Mouse (Mus musculus): ENCODE measurements around the gene Gm45062. TPM values are rescaled to one million over a fixed set of nuclear protein-coding genes. Genes with fewer than 3 reads are reported as not detected.

Gm45062 gene
- total and polyA plus RNA-seq, 2 experiments from 2014 or later: 3.0 TPM; not detected in 1

- H3K27ac ChIP-seq (ENCODE audit: low read depth): no peak overlapping the region
Measured at GRCm38 (mm10) chr6:8488249-8488648, 229.0 kb downstream of the Gm45062 start.

GRCm38 (mm10) chr6:8489266-8489665, 230.0 kb downstream of the Gm45062 start:
- TF ChIP-seq CTCF (IDR thresholded peaks at IDR 0.05; ENCODE audit: low read depth): no peak
- no peak for TF ChIP-seq EP300 (IDR thresholded peaks at IDR 0.05; ENCODE audit: low read depth)
- Histone ChIP-seq H3K36me3 (replicated peaks; ENCODE audit: control insufficient read depth, insufficient read depth, low read length) (no peaks in the 10 kb centered on the region), H3K9ac (replicated peaks; ENCODE audit: low read depth, low read length) (no peak overlapping the region), H3K27ac (ENCODE audit: low read depth) (no peak overlapping the region), H3K4me1 (ENCODE audit: control insufficient read depth, insufficient read depth) (0 out of 2 replicates have a peak, but pooled peaks cover 8% of the 10 kb centered on the region), H3K27me3 (ENCODE audit: control insufficient read depth, insufficient read depth, low read length) (no peaks in the 10 kb centered on the region), H3K9me3 (replicated peaks; ENCODE audit: control insufficient read depth, low read length) (no peaks in the 10 kb centered on the region), H3K4me2 (ENCODE audit: low read depth, low read length) (no peak overlapping the region), H3K4me3 (ENCODE audit: low read depth, low read length) (no peak overlapping the region)
- ATAC-seq (ENCODE audit: insufficient read depth, low read depth): no peak
- 83% methylated on average over 7 of the region's 7 CpGs for WGBS
- no peak for DNase-seq (ENCODE audit: low spot score)

More at GRCm38 (mm10) chr6:8488249-8488648, 229.0 kb downstream of the Gm45062 start:
- WGBS: 33% methylated on average over 5 of the region's 5 CpGs
- no peaks in the 10 kb centered on the region for H3K27me3 ChIP-seq (ENCODE audit: control insufficient read depth, insufficient read depth, low read length)
- no peak overlapping the region for H3K4me3 ChIP-seq (ENCODE audit: low read depth, low read length)
- no peak for TF ChIP-seq EP300 (IDR thresholded peaks at IDR 0.05; ENCODE audit: low read depth)
- no peak for TF ChIP-seq CTCF (IDR thresholded peaks at IDR 0.05; ENCODE audit: low read depth)
- no peaks in the 10 kb centered on the region for H3K9me3 ChIP-seq (replicated peaks; ENCODE audit: control insufficient read depth, low read length)
- no peak for DNase-seq (ENCODE audit: low spot score)
- no peak overlapping the region for H3K4me2 ChIP-seq (ENCODE audit: low read depth, low read length)
- ATAC-seq (ENCODE audit: insufficient read depth, low read depth): no peak
- H3K36me3 ChIP-seq (replicated peaks; ENCODE audit: control insufficient read depth, insufficient read depth, low read length): no peaks in the 10 kb centered on the region
- 0 out of 2 replicates have a peak, but pooled peaks cover 8% of the 10 kb centered on the region for H3K4me1 ChIP-seq (ENCODE audit: control insufficient read depth, insufficient read depth)
- H3K9ac ChIP-seq (replicated peaks; ENCODE audit: low read depth, low read length): no peak overlapping the region

GRCm38 (mm10) chr6:8489938-8490585, 230.8 kb downstream of the Gm45062 start:
- ATAC-seq (ENCODE audit: insufficient read depth, low read depth) (no peak), DNase-seq (ENCODE audit: low spot score) (no peak)
- Histone ChIP-seq H3K4me1 (ENCODE audit: control insufficient read depth, insufficient read depth) (0 out of 2 replicates have a peak, but pooled peaks cover 8% of the 10 kb centered on the region), H3K27me3 (ENCODE audit: control insufficient read depth, insufficient read depth, low read length) (no peaks in the 10 kb centered on the region), H3K4me2 (ENCODE audit: low read depth, low read length) (no peak overlapping the region), H3K9me3 (replicated peaks; ENCODE audit: control insufficient read depth, low read length) (no peaks in the 10 kb centered on the region), H3K4me3 (ENCODE audit: low read depth, low read length) (no peak overlapping the region), H3K9ac (replicated peaks; ENCODE audit: low read depth, low read length) (no peak overlapping the region), H3K27ac (ENCODE audit: low read depth) (no peak overlapping the region), H3K36me3 (replicated peaks; ENCODE audit: control insufficient read depth, insufficient read depth, low read length) (no peaks in the 10 kb centered on the region)
- no peak for TF ChIP-seq EP300 (IDR thresholded peaks at IDR 0.05; ENCODE audit: low read depth)
- TF ChIP-seq CTCF (IDR thresholded peaks at IDR 0.05; ENCODE audit: low read depth): no peak
- WGBS: 72% methylated on average over 1 of the region's 1 CpGs

- no peaks in the 10 kb centered on the region for H3K27me3 ChIP-seq (ENCODE audit: control insufficient read depth, insufficient read depth, low read length)
- TF ChIP-seq CTCF (IDR thresholded peaks at IDR 0.05; ENCODE audit: low read depth): no peak
- TF ChIP-seq EP300 (IDR thresholded peaks at IDR 0.05; ENCODE audit: low read depth): no peak
- H3K9ac ChIP-seq (replicated peaks; ENCODE audit: low read depth, low read length): no peak overlapping the region
- no peaks in the 10 kb centered on the region for H3K36me3 ChIP-seq (replicated peaks; ENCODE audit: control insufficient read depth, insufficient read depth, low read length)
- peaks cover 6% of the 10 kb centered on the region; the same call in 1 of the 2 replicates for H3K4me1 ChIP-seq (ENCODE audit: control insufficient read depth, insufficient read depth)
- no peaks in the 10 kb centered on the region for H3K9me3 ChIP-seq (replicated peaks; ENCODE audit: control insufficient read depth, low read length)
- DNase-seq (ENCODE audit: low spot score) (no peak), ATAC-seq (ENCODE audit: insufficient read depth, low read depth) (no peak)
- no peak overlapping the region for H3K27ac ChIP-seq (ENCODE audit: low read depth)
- no peak overlapping the region for H3K4me2 ChIP-seq (ENCODE audit: low read depth, low read length)
- no peak overlapping the region for H3K4me3 ChIP-seq (ENCODE audit: low read depth, low read length)
- WGBS: 89% methylated on average over 3 of the region's 3 CpGs
Measured at GRCm38 (mm10) chr6:8492248-8492647, 233.0 kb downstream of the Gm45062 start.

- 48% methylated on average over 5 of the region's 5 CpGs for WGBS
- no peak overlapping the region for H3K27ac ChIP-seq (ENCODE audit: low read depth)
Measured at GRCm38 (mm10) chr6:8495109-8495826, 236.0 kb downstream of the Gm45062 start.

More at GRCm38 (mm10) chr6:8495109-8495826, 236.0 kb downstream of the Gm45062 start:
- 0 out of 2 replicates have a peak overlapping the region, but pooled peaks have one; percentile 15 for H3K4me2 ChIP-seq (ENCODE audit: low read depth, low read length)
- DNase-seq (ENCODE audit: low spot score) (no peak), ATAC-seq (ENCODE audit: insufficient read depth, low read depth) (no peak)
- H3K4me3 ChIP-seq (ENCODE audit: low read depth, low read length): no peak overlapping the region
- H3K9ac ChIP-seq (replicated peaks; ENCODE audit: low read depth, low read length): no peak overlapping the region
- TF ChIP-seq EP300 (IDR thresholded peaks at IDR 0.05; ENCODE audit: low read depth): no peak
- no peak for TF ChIP-seq CTCF (IDR thresholded peaks at IDR 0.05; ENCODE audit: low read depth)
- H3K27me3 ChIP-seq (ENCODE audit: control insufficient read depth, insufficient read depth, low read length): no peaks in the 10 kb centered on the region
- no peaks in the 10 kb centered on the region for H3K9me3 ChIP-seq (replicated peaks; ENCODE audit: control insufficient read depth, low read length)
- H3K4me1 ChIP-seq (ENCODE audit: control insufficient read depth, insufficient read depth): no peaks in the 10 kb centered on the region; the same call in 1 of the 2 replicates
- no peaks in the 10 kb centered on the region for H3K36me3 ChIP-seq (replicated peaks; ENCODE audit: control insufficient read depth, insufficient read depth, low read length)
